Mouse (Mus musculus) embryonic fibroblast, embryonic 13.5 days (primary cell): ENCODE data around the gene Dohh.

Experiments used
- CTCF ChIP-seq: IDR thresholded peaks from 2 replicates; pipeline ENCODE4 v1.5.1; 2011; ENCODE audit warnings: mild to moderate bottlenecking, control low read depth, low read length, moderate library complexity, borderline replicate concordance; ENCODE audit not compliant: insufficient read depth
- POLR2A ChIP-seq: IDR thresholded peaks from 2 replicates; pipeline ENCODE4 v1.6.1; 2011; ENCODE audit warnings: low read depth, mild to moderate bottlenecking, control low read depth, low read length, moderate library complexity

DNA sequence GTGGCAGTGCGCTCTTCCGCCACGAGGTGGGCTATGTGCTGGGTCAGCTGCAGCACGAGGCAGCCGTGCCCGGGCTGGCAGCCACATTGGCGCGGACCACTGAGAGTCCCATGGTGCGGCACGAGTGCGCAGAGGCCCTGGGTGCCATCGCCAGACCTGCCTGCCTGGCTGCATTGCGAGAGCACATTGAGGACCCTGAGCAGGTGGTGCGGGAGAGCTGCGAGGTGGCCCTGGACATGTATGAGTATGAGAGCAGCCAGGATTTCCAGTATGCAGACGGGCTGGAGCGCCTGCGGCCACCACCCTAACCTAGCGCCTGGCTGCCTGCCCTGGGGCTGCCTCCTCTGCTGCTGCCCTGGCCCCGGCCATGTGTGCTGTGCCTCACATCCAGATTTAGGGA, 3.5 kb downstream of the Dohh start:
- TF ChIP-seq POLR2A: no peak
- TF ChIP-seq CTCF: no peak
